Mouse (Mus musculus) stomach, postnatal 0 days (tissue): Measurements from ENCODE around the gene Tgfbr3. TPM values are rescaled to one million over a fixed set of nuclear protein-coding genes. Genes with fewer than 3 reads are reported as not detected.

ENCODE experiments used
- ATAC-seq: fragments of 200-750 bp; cut with Nextera tagmentation; 2 replicates; pipeline ENCODE4 v1.8.0; 2017; ENCODE audit not compliant: low FRiP score, low TSS enrichment
- DNase-seq: peaks from one replicate; pipeline ENCODE4 v3.0.0-alpha.2; 2016; ENCODE audit warnings: low spot score
- H3K27ac ChIP-seq: fragments of 300-500 bp; sonication (generic); replicated peaks from 2 replicates; pipeline ENCODE4 v1.5.1; 2014; ENCODE audit warnings: mild to moderate bottlenecking, control low read depth
- H3K27me3 ChIP-seq: fragments of 300-500 bp; sonication (generic); 2 replicates; pipeline ENCODE4 v1.6.1; 2014; ENCODE audit warnings: low read length; ENCODE audit not compliant: control insufficient read depth, insufficient read depth
- H3K36me3 ChIP-seq: fragments of 300-500 bp; sonication (generic); 2 replicates; pipeline ENCODE4 v1.6.1; 2014; ENCODE audit warnings: low read length, mixed read lengths; ENCODE audit not compliant: control insufficient read depth, insufficient read depth
- H3K4me1 ChIP-seq: fragments of 300-500 bp; sonication (generic); replicated peaks from 2 replicates; pipeline ENCODE4 v1.6.1; 2014; ENCODE audit warnings: antibody characterized with exemption; ENCODE audit not compliant: control insufficient read depth, insufficient read depth
- H3K4me2 ChIP-seq: fragments of 300-500 bp; sonication (generic); replicated peaks from 2 replicates; pipeline ENCODE4 v1.6.1; 2014; ENCODE audit warnings: low read depth, mild to moderate bottlenecking, control low read depth, moderate library complexity
- H3K4me3 ChIP-seq: fragments of 300-500 bp; sonication (generic); 2 replicates; pipeline ENCODE4 v1.5.1; 2014; ENCODE audit warnings: low read depth, low read length, control low read depth
- H3K9ac ChIP-seq: fragments of 300-500 bp; sonication (generic); 2 replicates; pipeline ENCODE4 v1.6.1; 2014; ENCODE audit warnings: mild to moderate bottlenecking, low read length, control low read depth, mixed read lengths
- H3K9me3 ChIP-seq: fragments of 300-500 bp; sonication (generic); 2 replicates; pipeline ENCODE4 v1.6.1; 2016; ENCODE audit warnings: low read length; ENCODE audit not compliant: control insufficient read depth
- CTCF ChIP-seq: IDR thresholded peaks from 2 replicates; pipeline ENCODE4 v1.5.1; 2016; ENCODE audit warnings: antibody characterized with exemption, low read depth, mild to moderate bottlenecking, moderate library complexity
- EP300 ChIP-seq: optimal IDR thresholded peaks from 2 replicates; pipeline ENCODE3; 2016; ENCODE audit warnings: antibody characterized with exemption
- WGBS: fragments of 180-500 bp; shearing (Covaris S2); extraction: QIAGEN DNeasy Blood & Tissue Kit; methylation state at CpG from one replicate; pipeline ENCODE4 v1.1.7; 2014; 5-methylcytosine and 5-hydroxymethylcytosine counted together
- polyA plus RNA-seq: library from polyadenylated mRNA; unstranded; fragments of >200 nt; fragmentation: Nextera tagmentation; extraction: Ambion mirVana; gene quantifications from 2 replicates; pipeline ENCODE4 v1.2.1, GENCODE M21; 2015

Gene Tgfbr3
- polyA plus RNA-seq, 1 experiment from 2014 or later, result 10.6 TPM

DNA sequence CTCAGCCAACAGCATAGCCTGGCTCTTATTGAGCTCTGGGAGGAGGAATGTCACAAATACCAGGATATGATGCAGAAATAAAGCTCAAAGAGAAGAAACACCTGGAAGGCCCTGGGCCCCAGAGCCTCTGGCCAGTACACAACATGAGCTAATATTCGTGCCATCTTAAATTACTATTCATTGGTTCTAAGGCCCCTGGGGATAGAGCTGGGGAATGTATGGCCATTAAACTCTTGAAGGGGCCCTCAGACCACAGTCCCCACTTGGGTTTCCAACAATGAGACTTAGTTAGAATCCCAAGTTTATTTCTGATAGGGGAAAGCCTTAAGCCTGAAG, 66.8 kb downstream of the Tgfbr3 start:
- no peak overlapping the region for H3K27ac ChIP-seq
- DNase-seq (no peak), ATAC-seq (no peak)
- TF ChIP-seq CTCF (no peak), EP300 (no peak)
- H3K36me3 ChIP-seq, result no peaks in the 10 kb centered on the region
- no peak overlapping the region for H3K4me2 ChIP-seq
- no peaks in the 10 kb centered on the region for H3K27me3 ChIP-seq
- no peak overlapping the region for H3K4me3 ChIP-seq
- WGBS, result 56% methylated on average over 1 of the region's 1 CpGs
- peaks cover 3% of the 10 kb centered on the region; the same call in 1 of the 2 replicates for H3K4me1 ChIP-seq
- no peak overlapping the region for H3K9ac ChIP-seq
- no peaks in the 10 kb centered on the region for H3K9me3 ChIP-seq

DNA sequence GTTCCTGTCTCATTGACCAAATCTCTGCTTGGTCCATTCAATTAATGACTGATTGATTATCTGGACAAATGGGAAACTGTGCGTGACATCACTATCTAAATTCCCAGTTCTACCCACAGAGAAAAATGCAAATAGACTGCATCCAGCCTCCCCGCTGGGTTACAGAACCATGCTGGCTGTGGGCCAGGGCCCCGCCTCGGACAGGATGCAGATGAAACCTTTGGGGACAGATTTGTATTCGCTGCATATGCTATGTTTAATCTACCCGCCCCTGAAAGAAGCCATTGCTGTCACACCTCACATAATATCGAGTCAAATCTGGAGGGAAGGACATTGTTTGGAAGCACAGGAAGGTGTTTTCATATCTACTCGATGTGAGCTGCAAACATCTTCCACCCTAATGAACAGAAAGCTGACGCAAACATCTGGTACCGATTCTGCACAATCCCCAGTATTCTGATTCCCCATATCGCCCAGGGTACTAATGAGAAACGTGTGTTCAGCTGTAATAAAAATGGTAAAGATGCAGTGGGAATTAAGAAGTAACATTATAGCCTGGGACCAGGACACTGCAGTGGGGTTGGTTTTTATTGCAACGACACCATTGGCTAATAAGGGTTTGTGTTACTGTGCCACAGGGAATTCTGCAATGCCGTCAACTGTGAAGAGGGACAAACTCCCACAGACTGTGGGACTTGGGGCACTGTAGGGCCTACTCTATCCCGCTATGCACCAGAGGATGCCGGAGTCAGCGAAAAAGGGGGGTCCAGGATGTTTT, 67.3 kb downstream of the Tgfbr3 start:
- Histone ChIP-seq H3K4me3 (no peak overlapping the region), H3K9ac (no peak overlapping the region), H3K9me3 (no peaks in the 10 kb centered on the region), H3K4me1 (peaks cover 3% of the 10 kb centered on the region; the same call in 1 of the 2 replicates), H3K27ac (no peak overlapping the region), H3K27me3 (no peaks in the 10 kb centered on the region), H3K36me3 (no peaks in the 10 kb centered on the region), H3K4me2 (no peak overlapping the region)
- DNase-seq (no peak), ATAC-seq (no peak)
- 57% methylated on average over 17 of the region's 17 CpGs for WGBS
- TF ChIP-seq EP300, result no peak

GRCm38 (mm10) chr5:107220936-107221335, 68.5 kb downstream of the Tgfbr3 start:
- DNase-seq (no peak), ATAC-seq (no peak)
- WGBS, result 61% methylated on average over 5 of the region's 5 CpGs
- TF ChIP-seq EP300 (no peak), CTCF (no peak)
- Histone ChIP-seq H3K9ac (no peak overlapping the region), H3K27ac (no peak overlapping the region), H3K36me3 (no peaks in the 10 kb centered on the region), H3K4me2 (no peak overlapping the region), H3K27me3 (no peaks in the 10 kb centered on the region), H3K4me3 (no peak overlapping the region), H3K9me3 (no peaks in the 10 kb centered on the region), H3K4me1 (peaks cover 3% of the 10 kb centered on the region; the same call in 1 of the 2 replicates)

- no peaks in the 10 kb centered on the region for H3K36me3 ChIP-seq
- DNase-seq (no peak), ATAC-seq (no peak)
- H3K27ac ChIP-seq, result no peak overlapping the region
- no peak overlapping the region for H3K4me2 ChIP-seq
- H3K9ac ChIP-seq, result no peak overlapping the region
- 75% methylated on average over 6 of the region's 6 CpGs for WGBS
- H3K27me3 ChIP-seq, result no peaks in the 10 kb centered on the region
- no peak overlapping the region for H3K4me3 ChIP-seq
- peaks cover 3% of the 10 kb centered on the region; the same call in 1 of the 2 replicates for H3K4me1 ChIP-seq
- TF ChIP-seq EP300 (no peak), CTCF (no peak)
- no peaks in the 10 kb centered on the region for H3K9me3 ChIP-seq
Observed at GRCm38 (mm10) chr5:107219883-107220282, 69.5 kb downstream of the Tgfbr3 start.

DNA sequence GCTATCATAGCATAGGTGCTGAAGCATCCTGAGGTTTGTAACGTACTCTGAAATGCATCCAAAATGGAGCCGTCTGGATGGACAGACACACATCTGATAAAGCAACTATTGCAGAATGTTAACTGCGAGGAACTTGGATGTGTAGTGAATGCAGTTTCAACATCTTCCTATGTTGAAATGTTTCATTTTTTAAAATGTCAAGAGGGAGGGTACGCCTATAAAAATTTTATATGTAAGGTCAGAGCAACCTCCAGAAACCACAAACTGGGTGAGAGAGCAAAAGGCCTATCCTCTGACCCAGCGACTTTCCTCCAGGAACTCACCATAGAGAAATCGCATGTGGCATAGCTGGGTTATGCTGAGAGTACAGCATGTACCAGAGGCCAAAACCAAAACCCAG, 70.1 kb downstream of the Tgfbr3 start:
- H3K4me2 ChIP-seq, result no peak overlapping the region
- ATAC-seq (no peak), DNase-seq (no peak)
- H3K9me3 ChIP-seq, result no peaks in the 10 kb centered on the region
- H3K36me3 ChIP-seq, result peaks cover 5% of the 10 kb centered on the region; the same call in 1 of the 2 replicates
- TF ChIP-seq EP300 (no peak), CTCF (no peak)
- no peak overlapping the region for H3K4me3 ChIP-seq
- 86% methylated on average over 6 of the region's 6 CpGs for WGBS
- peaks cover 3% of the 10 kb centered on the region; the same call in 1 of the 2 replicates for H3K4me1 ChIP-seq
- no peak overlapping the region for H3K9ac ChIP-seq
- no peak overlapping the region for H3K27ac ChIP-seq
- H3K27me3 ChIP-seq, result no peaks in the 10 kb centered on the region

GRCm38 (mm10) chr5:107218594-107218993, 70.8 kb downstream of the Tgfbr3 start:
- Histone ChIP-seq H3K9me3 (no peaks in the 10 kb centered on the region), H3K4me3 (no peak overlapping the region), H3K36me3 (peaks cover 5% of the 10 kb centered on the region; the same call in 1 of the 2 replicates), H3K4me2 (no peak overlapping the region), H3K27me3 (no peaks in the 10 kb centered on the region), H3K4me1 (peaks cover 3% of the 10 kb centered on the region; the same call in 1 of the 2 replicates), H3K27ac (no peak overlapping the region), H3K9ac (no peak overlapping the region)
- DNase-seq (no peak), ATAC-seq (no peak)
- 75% methylated on average over 3 of the region's 3 CpGs for WGBS
- TF ChIP-seq EP300 (no peak), CTCF (no peak)
